Mouse (Mus musculus): ENCODE data around the gene Inpp4b.
A peak's percentile ranks its signal among the peaks of the same experiment; 100 is the strongest.

Gene Inpp4b

GRCm38 (mm10) chr8:81854543-81854942, 512.2 kb downstream of the Inpp4b start:
- no peak for DNase-seq

- no peak for DNase-seq
These were observed 512.7 kb downstream of the Inpp4b start for GRCm38 (mm10) chr8:81855009-81855408.

GRCm38 (mm10) chr8:81856120-81856519, 513.8 kb downstream of the Inpp4b start:
- DNase-seq = no peak

DNA sequence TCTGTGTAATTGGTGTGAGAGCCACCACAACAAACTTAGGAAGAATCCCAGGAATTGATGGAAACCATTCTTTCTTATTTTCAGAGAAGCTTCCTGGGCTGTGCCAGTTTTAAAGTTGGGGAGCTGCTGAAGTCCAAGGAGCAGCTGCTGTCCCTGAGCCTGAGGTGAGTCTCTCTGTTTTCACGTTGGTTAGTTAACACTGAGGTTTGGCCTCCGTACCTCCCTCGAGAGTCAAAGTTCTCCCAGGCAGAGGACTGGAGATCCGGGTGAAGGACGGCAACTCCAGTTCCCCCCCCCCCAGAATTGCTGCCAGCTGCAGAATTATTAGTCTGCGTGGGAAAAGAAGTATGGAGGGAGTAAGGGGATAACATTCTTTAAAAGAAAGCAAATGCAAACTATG, 514.3 kb downstream of the Inpp4b start:
- DNase-seq = no peak

GRCm38 (mm10) chr8:81858393-81858792, 516.0 kb downstream of the Inpp4b start:
- no peak for DNase-seq

- DNase-seq = no peak
These were observed 517.4 kb downstream of the Inpp4b start for GRCm38 (mm10) chr8:81859805-81860204.

DNA sequence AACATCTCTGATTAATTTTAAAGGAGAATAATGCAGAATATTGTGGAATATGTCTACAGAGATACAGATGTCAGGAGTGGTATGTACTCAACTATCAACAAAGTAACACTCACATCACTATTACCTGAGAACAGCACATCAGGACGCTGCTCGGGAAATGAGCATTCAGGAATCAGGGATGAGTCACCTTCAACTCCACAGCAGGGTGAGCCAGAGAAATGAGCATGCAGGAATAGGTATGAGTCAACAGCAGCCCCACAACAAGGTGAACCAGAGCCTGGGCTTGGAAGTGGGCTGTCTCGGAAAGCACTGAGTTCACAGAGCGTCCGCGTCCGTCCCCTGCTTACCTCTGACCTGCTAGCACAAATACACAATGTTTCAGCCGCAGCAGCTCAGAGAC, 519.0 kb downstream of the Inpp4b start:
- DNase-seq = no peak

DNA sequence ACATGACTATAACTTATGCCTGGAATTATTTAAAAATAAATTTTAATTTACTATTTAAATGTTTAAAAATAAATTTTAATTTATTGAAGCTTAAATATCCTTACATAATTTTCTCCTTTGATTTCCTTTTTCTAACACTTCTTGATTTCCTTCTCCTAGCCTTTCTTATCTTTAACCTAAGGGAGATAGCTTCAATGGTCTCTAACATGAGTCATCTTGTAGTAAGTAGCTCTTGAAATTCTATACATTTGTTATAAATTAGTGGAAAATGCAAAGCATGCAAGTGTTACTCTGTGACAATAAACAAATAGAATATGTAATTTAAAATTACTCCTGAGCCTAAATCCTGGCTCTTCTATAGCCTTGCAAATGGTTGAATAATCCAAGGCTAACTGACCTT, 520.4 kb downstream of the Inpp4b start:
- no peak for DNase-seq

DNA sequence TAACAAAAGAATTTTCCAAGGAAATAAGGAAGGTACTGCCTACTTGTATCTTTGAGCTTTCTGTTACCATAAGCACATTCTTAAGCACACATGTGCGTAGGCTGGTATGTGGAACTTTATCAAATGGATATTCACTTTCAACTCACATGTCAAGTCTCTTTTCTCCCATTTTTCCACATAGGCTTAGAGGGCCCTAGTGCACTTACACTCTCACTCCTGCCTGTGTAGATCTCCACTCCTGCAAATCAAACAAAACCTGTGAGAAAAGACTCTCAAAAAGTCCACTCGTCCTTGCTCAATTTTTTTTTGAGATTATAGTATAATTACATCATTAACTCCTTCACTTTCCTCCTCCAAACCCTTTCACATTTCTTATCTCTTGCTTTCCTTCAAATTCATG, 522.0 kb downstream of the Inpp4b start:
- DNase-seq = no peak

- DNase-seq = no peak
These were observed 523.3 kb downstream of the Inpp4b start for GRCm38 (mm10) chr8:81865664-81866063.

DNA sequence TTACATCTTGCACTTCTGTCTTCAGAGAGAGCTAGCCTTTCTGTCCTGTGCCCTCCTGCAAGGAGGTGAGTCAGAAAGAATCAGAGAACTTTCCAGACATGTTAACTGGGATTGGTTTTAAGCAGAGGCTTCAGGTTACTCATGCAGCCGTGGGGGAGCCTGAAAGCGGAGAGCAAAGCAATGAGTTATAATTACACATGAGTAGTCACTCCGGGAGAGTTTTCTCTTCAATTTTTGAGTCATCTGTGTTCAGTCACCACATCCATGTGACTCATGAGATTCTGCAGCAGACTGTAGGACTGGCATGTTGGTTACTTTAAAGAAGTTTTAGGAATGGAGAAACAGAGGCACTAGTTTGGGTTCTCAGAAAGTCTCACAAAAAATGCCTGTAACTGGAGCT, 524.7 kb downstream of the Inpp4b start:
- peak; percentile 9 for DNase-seq

- no peak for DNase-seq
These were observed 528.1 kb downstream of the Inpp4b start for GRCm38 (mm10) chr8:81870466-81870865.

- no peak for DNase-seq
These were observed 537.7 kb downstream of the Inpp4b start for GRCm38 (mm10) chr8:81880071-81880470.

- no peak for DNase-seq
These were observed 541.8 kb downstream of the Inpp4b start for GRCm38 (mm10) chr8:81884195-81884594.

DNA sequence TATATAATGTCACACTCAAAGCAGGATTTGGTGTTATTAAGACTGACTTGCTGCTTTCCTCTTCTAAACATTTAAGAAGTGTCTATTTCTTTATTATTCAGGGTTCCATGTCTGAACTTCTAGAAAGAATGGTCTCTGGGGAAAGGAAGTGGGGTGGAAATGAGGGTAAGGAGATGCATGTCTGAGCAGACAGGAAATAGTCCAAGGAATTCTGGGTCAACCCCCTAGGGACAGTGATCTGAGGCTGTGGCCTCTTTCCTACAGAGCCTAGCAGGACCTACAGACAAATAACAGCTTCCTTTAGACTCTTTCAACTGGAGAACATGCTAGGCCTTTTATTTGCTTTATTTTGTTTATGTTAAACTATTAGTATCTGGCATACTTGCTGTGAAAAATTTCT, 546.5 kb downstream of the Inpp4b start:
- DNase-seq = no peak

DNA sequence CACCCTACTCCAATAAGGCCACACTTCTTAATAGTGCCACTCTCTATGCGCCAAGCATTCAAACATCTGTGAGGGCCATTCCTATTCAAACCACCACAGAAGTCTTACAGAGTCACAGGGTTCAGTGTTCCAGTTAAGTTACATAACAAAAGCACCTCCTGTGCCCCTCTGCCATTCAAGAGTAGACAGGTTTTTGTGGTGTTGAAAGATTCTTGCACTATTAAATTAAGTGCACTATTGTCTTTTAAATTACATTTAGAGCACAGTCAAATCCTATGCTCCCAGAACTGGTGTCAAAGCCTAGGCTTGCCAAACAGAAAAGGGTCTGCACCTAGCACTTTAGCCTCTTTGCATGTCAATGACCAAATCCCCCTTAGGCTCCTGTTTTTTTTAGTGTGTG, 550.9 kb downstream of the Inpp4b start:
- no peak for DNase-seq

DNA sequence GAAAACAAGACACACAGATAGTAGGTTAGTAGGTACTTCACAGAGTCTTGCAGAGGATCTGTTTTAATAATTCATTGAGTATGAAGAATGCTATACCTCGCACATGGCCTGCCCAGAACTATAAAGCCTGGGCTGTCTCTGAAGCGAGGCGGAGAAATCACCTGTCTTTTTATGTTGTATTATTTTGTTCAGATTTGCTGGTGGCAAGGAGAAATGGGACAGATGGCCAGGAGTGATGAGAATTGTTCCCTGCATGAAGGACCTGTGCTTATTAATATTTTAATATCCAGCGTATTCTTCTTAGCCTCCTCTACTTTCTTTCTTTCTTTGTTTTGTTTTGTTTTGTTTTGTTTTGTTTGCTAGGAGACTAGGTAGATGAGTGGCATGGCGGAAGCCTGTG, 604.5 kb downstream of the Inpp4b start:
- DNase-seq = no peak

DNA sequence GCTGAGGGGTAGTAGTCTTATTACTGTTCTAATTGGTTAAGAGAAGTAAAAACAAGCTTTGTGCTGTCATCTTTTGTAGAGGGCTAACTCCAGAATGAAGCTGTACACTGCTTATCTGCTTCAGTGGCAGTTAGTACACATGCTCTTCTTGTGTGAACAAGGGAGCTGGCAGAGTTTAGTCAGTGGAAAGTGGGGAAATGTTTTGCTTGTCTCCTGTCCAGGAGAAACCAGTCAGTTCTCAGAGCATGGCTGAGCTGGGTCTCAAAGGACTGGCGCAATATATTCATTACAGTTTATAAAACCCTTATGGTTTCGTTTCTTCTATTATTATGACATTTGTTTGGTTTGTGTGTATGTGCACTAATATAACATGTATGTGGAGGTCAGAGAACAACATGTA, 610.7 kb downstream of the Inpp4b start:
- no peak for DNase-seq

- no peak for DNase-seq
These were observed 642.8 kb downstream of the Inpp4b start for GRCm38 (mm10) chr8:81985128-81985665.

- DNase-seq = no peak
These were observed 650.6 kb downstream of the Inpp4b start for GRCm38 (mm10) chr8:81992966-81993365.

- DNase-seq = no peak
These were observed 653.9 kb downstream of the Inpp4b start for GRCm38 (mm10) chr8:81996239-81996638.

GRCm38 (mm10) chr8:81996823-81997222, 654.5 kb downstream of the Inpp4b start:
- DNase-seq = peak; percentile 42

DNA sequence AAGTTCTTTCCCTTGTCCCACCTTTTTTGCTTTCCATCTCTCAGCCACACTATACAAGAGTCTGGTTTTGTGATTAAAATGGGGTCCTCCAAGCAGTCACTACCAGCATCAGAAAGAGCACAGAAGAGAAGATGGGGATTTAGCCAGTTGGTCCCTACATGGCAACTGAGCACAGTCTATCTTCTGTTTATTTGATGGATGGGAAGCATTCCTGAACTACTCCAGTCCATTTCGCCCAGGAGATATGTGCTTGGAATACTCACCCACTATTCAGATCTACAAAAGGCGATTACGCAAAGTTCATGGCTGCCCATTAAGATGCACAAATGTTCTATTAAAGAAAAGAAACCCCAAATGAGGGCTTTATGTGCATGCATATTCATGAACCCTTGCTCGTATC, 661.8 kb downstream of the Inpp4b start:
- no peak for DNase-seq

GRCm38 (mm10) chr8:82005466-82005865, 663.1 kb downstream of the Inpp4b start:
- DNase-seq = no peak

- DNase-seq = no peak
These were observed 675.4 kb downstream of the Inpp4b start for GRCm38 (mm10) chr8:82017792-82018191.

DNA sequence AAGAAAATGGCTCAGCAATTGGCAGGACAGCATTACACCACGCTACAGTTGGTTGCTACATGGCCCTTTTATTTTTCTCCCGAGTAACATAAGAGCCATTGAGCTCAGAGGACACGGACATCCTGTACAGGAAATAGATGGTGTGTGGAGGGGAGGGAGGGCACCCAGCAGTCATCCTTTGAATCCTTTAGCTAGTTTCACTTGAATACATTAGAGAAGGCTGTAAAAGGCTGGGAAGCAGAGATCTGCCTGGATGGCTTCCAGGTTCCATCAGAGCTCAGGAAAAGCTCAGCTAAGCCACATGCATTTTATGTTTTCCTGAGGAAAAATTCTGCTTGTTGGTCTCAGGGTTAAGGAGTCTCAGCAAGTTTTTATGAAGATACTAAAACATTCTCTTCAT, 685.0 kb downstream of the Inpp4b start:
- no peak for DNase-seq

Measured in layer of hippocampus, adult 9-11 months (tissue).